Mouse (Mus musculus): ENCODE results near the gene Tuba1b. TPM values are rescaled to one million over a fixed set of nuclear protein-coding genes. Genes with fewer than 3 reads are reported as not detected.
"Not testable (repeated sequence)": the region's sequence is repeated elsewhere in the genome, so short reads cannot be mapped to it uniquely, and the experiment has no call there.

Gene Tuba1b
- 1,000 to 10,000 TPM; 1,107 to 1,135 TPM for total RNA-seq (2021)

DNA sequence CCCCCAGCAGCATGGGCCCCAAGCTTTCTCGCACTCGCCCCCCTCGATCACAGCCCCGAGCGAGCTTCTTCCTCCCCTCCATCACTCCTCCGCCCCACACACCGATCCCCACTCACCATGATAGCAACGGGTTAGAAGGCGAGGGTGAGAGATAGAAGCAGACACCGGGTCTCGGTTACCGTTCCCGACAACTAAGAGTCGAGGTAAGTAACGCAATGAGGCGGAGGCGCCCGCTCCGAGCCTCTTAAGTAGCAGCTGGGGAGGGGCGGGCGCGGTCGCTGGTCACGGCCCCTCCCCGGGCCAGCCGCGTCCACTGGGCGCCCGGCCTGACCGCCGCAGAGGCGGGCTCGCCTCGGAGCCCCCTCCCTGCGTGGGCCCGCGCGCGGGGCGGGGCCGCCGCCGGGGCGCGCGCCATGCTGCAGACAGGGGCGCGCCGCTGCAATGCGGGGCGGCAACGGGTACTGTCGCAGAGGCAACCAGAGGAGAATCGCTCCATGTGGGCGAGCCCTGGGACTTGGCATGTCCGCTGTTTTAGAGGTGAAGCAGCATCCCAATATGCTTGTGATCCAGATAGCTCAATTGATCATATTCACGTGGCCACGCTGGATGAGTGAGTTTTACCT is at the start of gene Tuba1b:
Gene Tuba1b, minus strand, starts transcription at position 349 of the 623 bp plus-strand sequence.
- DNase-seq = peak; percentile 94
- intact Hi-C loops (cut with DNase I) = no loop called here

DNA sequence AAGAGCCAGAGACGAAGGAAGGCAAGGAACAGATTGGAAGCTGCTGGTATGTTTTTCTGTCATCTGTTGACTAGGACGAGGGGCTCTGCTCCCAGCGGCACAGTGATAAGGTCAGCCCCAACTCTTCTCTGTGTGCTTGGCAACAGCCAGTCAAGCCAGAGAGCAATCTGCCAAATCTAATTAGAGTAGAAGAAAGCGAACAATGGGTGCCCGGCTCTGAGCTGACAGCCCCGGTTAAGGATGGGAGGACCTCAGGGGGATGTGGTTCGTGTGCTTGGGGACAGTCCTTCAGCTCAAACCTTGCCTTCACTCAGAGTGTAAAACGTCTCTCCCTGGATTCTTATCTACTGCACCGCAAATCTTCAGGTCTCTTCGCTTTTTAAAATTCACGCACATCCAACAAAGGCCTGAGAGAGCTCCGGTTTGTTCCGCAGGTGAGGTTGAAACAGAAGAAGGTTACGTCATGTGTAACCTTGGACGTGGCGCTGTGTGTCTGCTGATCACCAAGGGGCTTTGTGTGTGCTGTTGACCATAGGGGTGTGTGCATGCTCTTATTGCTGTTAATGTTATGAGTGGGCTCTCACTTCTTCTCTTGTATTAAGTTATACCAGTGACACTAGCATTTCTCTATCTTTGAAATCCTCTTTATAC is 49.2 kb upstream of the Tuba1b start:
- DNase-seq = peak; percentile 85
- intact Hi-C loops (cut with DNase I) = loop anchor here (2.0 kb wide), 1 partner anchor 31 kb away; the partner anchor contains the start of genes Gm49450 and Tuba1a

DNA sequence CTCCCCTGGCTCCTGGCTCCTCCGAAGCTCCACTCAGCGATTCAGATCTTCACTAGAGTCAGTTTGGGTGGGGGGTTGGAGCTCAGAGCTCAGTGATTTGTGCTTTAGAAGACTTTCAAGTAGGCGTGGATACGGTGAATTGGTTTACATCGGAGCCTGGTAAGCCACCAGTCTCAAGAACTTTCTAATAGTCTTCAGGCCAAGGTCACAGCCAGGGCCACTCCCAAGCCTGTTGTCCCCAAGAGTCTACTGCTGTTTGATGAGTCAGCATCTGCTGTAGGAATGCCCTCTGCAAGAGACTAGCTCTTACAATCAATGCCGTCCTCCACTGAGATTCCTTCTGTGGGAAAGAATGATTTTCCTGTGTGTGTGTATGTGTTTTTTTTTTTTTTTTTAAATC is 47.7 kb upstream of the Tuba1b start:
- intact Hi-C loops (cut with DNase I) = no loop called here
- DNase-seq = no peak

DNA sequence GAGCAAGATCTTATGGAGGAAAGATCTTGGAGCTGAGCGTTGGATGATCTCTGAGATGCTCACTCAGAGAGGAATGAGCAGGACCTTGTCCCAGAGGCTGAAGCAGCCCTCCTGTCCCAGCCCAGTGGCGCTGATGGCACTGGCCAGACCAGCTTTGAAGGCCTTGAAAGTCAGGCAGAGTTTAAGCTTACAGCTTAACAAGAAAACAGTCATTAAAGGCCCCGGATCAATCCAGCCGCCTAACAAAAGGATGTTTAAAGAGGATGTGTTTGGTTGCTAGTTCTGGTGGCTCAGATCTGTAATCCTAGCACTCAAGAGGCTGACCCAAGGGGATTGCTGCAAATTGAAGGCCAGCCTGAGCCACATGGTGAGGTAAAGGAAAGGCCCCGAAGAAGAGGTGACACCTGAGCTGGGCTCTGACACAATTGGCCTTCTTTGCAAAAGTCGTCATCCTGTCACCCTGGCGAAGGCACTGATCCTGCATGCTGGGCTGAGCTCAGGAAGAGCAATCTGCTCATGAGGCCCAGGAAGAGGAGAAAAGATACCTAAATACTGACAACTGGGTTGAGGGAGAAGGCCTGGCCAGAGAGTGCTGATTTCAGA is 45.7 kb upstream of the Tuba1b start:
- intact Hi-C loops (cut with DNase I) = no loop called here
- DNase-seq = no peak

DNA sequence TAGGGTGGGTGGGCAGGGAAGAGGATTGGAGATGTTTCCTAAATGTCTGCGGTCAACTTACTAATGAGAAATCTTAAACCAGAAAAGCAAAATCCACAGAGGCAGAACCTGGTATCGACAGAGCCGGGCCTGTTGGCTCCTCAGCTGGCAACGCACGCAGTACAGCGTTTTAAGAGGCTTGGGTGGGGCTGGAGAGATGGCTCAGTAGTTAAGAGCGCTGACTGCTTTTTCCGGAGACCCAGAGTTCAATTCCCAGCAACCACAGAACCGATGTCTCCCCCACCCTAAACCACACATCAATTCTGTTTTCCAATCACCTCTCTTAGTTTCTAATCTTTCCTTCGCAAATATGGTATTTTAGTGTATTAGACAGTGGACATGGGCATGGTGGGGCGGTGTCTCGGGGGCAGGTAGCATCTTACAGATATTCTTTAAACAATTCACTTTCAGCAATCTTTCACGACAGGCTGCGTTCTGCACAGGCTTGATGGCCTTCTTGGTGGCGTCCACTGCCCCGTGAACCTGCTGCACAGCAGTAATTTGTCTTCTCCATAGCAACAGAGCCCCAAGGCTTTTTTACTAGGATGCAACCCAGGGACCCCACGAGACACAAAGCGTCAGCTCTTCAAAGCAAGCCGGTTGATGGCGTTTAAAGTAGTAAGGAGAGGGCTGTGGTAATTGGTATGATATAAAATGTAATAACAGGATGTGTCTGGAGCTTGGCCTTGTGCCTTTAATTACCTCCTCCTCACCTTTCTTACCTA is 44.2 kb upstream of the Tuba1b start:
- no peak for DNase-seq
- intact Hi-C loops (cut with DNase I) = no loop called here

DNA sequence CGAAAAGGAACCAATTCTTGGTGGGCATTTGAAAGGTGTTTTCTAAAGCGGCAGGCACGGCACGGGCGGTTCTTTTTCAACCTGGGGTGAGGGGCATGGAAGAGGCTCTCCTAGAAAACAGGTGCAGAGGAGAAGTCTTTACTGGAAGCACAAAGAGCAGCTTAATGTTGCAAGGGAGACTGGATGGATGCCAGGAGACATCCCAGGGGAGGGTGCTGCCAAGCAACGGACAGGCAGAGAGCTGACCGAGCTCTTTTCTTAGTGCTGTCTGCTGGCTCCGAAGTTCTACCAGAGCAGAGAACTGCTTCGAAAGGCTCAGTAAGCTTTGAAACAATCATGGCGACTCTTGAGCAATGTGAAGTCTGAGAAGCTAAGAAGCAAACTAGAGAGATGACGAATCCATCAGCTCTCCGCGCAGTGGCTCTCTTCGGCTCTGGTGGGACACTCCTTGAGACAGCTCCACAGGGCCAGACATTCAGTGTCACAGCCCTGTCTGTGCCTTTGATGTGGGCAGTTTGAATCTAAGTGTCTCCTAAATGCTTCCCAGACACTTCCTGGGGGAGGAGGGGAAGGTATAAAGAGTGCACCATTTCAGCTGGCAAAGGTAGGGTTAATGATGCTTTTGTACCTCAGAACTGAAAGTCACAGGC is 43.5 kb upstream of the Tuba1b start:
- peak; percentile 98 for DNase-seq
- intact Hi-C loops (cut with DNase I) = no loop called here

DNA sequence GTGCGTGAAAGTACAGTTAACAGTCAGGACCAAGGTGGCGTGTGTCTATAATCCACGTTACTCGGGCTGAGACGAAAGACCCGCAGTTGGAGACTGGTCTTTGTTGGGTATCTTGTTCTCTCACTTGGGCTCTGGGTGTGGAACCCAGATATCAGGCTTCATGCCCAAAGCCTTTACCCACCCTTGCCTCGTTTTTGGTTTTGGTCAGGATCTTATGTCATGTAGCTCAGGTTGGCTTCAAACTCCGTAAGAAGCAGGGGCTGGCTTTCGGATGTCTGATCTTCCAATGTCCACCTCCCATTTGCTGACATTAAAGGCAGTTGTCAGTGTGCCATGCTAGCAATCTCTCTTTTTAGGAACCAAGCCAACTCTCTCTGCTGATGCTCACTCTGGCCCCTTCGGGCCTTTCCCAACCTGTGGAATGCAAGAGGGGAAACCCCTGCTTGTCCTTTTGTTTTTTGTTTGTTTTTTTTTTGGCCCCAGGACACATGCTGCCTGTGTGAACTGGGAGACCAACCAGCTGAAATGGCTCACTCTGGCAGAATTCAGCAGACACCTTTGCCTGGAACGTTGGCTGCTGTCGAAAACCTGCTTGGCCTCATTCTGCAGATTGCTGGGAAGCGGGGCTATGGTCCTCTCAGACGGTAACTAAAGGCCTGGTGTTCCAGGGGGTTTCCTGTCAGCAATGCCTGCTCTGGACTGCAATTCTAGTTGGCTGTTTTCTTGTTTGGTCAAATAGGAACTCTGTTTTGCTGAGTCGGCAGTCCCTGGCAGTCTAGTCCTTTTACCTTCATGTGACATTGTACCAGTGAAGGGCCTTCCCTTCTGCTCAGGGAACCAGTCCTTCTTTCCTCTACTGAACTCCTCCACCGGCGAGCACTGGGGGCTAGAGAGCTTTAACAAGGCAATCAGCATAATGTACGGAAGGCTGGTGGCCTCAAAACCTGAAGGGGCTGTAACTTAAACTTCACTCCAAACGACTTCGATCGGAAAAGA is 42.7 kb upstream of the Tuba1b start:
- DNase-seq = no peak
- intact Hi-C loops (cut with DNase I) = no loop called here

DNA sequence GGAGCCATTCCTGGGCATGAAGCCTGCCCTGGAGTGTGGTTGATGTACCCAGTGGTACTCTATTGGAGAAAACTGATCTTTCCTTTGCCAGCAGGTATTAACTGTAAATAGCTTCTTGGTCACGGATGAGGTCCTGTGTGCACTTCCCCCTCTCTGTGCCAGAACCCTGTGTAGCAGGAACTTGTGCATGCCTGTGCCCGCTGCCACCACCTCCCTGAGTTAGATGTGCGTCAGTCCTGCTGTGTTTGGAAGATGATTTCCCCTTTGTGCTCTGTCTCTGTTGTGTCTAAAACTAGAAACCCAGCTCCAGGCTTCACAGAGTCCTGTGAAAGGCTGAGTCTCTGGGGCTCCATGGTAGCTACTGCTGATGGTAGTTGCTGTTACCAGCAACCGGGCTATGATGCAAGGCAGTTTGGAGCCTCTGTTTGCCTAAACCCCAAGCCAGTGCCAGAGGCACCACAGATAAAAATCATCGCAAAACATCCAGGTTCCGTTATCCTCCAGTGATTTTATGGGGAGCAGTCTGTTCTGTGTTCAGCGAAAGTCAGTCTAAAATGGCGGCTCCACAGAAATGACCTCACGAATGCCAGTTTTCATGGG is 38.8 kb upstream of the Tuba1b start:
- intact Hi-C loops (cut with DNase I) = no loop called here
- no peak for DNase-seq

DNA sequence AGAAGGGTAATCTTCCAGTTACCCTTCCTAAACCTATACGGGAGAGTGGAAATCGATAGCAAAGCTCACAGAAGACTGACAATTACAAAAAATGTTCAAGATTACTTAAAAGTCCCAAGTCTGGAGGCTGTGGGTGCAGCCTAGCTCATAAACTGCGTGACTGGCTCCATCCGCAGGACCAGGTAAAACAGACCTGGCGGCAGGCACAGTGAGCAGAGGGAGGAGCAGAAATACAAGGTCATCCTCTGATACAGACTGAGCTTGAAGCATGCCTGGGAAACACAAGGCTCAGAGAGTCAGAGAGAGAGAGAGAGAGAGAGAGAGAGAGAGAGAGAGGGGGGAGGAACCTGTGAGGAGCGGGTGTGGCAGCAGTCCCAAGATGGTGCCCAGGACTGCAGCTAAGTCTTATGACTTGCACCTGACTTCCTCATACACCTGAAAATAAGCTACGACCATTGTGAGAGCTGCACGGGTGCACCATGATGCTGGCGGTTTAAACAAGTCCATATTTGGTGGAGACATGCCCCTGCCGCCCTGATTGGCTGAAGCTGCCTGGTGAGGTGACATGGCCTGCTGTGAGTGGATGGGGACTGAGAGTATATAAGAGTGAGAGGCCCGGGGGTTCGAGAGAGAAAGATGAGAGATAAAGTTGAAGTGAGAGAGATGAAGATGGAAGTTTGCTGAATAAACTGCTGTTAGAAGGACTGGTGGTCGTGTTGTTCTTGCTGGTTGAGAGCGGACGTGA is 37.4 kb upstream of the Tuba1b start:
- DNase-seq; intact Hi-C loops (cut with DNase I): not testable (repeated sequence)

DNA sequence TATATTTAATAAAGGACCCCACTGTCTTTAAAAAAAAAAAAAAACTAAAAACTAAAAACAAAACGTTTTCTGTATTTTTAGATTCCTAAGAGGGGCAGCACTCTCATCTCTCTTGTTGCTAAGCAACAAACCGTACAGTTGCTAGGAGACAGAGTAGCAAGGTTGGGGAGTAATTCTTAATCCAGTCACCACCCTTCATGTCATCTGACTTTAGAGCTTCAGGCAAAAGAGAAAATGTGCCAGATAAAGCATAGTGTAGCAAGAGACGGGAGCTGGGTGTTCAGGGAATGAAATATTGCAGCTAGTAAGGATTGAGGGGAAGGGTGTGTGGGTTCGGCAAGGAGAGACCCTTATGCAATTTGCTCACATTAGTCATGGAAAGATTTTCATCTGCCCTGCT is 36.7 kb upstream of the Tuba1b start:
- no peak for DNase-seq
- intact Hi-C loops (cut with DNase I) = no loop called here

DNA sequence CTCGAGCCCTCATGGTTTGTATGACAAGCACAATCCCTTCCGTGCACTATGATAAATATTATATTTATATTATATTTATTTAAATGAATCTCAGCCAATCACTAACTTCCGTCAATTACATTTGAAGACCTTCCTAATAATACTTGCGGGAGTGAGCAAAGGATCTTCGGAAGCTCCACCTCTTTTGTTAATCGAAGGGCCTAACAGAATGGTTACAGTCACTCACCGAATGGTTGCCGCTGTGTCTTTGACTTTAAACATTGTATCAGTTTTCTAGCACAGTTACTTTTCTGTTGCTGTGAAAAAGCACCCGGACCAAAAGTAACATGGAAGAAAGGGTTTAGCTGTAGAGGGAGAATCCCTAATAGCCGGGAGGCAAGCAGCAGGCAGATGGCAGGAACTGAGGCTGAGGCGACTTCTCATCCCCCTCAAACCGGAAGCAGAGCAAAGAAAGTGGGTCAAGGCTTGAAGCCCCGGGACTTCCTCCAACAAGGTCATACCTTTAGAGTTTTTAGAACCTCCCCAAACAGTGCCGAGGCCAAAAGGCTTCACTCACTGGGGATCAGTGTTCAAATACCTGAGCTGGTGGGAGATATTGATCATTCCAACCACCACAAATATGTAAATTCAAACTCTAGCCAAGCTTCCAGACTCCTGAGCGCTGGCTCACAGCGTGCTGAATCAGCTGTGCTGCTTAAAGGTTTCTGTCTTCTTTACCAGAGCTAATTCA is 35.2 kb upstream of the Tuba1b start:
- intact Hi-C loops (cut with DNase I) = no loop called here
- DNase-seq = no peak

DNA sequence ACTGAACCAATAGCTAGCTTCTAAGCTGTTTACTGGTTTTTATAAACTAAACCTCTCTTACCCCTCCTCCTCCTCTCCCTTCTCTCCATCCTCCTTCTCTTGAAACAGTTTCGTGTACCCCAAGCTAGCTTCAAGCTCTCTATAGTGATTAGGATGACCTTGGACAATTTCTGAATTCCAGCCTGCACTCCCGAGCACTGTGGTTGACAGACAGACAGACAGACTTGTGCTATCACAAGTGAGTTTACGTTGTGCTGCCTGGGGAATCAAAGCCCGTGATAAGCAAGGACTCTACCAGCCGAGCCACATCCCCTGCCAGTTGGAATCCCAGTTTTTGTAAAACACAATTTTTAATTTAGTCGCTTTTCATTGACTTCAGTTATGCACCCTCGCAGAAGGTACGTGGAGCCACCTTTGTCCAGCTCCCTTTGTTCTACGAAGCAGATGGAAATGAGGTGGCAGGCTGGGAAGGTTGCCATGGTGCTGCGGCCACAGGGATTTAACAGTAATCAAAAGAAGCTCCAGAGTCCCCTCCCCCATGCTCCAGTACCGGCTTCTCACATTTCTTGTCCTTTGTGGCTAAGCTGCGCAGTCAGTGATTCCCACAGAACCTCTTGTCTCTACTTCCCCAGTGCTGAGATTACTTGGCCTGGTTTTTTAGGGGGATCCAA is 34.5 kb upstream of the Tuba1b start:
- peak; percentile 95 for DNase-seq
- intact Hi-C loops (cut with DNase I) = no loop called here

DNA sequence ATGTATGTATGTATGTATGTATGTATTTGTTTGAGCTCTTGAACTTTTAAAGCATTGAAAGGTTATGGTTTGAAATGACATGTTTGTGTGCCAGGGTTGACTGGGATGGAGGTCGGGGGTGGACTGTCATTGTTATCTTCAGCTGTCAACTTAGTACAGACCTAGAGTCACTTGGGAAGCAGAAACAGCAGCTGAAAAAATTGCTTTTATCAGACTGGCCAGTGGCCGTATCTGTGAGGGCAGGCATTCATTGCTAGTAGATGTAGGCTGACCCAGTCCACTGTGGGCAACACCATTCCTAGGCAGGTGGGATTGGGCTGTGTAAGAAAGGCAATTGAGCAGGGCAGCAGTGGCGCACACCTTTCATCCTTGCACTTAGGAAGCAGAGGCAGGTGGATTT is 25.2 kb upstream of the Tuba1b start:
- no peak for DNase-seq
- intact Hi-C loops (cut with DNase I) = no loop called here

DNA sequence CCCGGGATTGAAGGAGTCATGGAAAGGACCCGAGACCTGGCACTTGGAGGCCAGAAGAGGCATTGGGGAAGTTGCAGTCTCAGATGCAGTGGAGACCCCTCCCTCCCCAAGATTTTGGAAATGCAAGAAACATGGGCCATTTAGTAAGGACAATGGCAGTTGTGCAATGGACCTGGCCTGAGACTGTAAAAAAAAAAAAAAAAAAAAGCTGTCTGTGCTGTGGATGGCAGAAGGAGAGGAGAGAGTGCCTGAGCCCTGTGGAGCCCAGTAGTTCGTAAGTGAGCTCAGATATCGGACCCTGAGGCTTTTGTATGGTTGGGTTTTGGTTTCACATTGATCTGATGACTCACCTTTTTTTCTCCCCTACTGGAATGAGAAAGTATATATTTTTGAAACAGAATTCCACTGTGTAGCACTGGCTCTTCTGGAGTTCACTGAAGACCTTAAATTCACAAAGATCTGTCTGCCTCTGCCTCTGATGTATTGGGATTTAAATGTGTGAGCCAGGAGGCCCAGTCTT is 24.6 kb upstream of the Tuba1b start:
- intact Hi-C loops (cut with DNase I) = no loop called here
- DNase-seq = no peak

DNA sequence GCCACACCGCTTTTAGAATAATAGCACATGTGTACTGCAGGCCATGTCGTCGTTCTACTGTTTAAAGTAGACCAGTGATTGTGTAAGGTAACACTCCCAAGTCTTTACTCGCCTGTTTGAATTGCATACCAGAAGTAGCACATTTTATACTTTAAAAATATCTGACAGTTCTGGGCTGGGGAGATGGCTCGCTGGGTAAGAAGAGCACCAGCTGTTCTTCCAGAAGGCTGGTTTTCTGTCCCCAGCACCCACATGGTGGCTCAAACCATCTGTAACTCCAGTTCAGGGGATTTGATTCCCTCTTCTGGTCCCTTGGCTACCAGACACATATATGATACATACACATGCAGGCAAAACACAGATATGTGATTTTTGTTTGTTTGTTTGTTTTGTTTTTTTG is 23.1 kb upstream of the Tuba1b start:
- intact Hi-C loops (cut with DNase I) = no loop called here
- no peak for DNase-seq

DNA sequence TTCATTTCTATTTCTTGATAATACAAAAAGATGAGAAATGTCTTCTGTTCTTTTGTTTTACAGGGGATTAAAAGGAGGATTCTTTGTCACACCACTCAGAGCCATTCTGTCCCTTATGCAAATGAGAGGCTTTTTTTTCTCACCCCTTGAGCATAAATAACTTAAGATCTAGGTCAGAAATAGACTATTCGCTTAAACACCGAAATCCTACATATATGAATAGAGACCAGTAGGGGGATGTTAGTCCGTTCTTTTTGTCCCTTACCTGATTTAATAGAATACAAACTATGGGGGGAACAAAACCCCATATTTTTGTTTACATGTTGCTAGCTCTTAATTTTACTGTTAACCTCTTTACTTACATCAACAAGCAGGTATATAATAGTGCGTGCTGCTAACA is 21.6 kb upstream of the Tuba1b start:
- intact Hi-C loops (cut with DNase I) = no loop called here
- DNase-seq = no peak

DNA sequence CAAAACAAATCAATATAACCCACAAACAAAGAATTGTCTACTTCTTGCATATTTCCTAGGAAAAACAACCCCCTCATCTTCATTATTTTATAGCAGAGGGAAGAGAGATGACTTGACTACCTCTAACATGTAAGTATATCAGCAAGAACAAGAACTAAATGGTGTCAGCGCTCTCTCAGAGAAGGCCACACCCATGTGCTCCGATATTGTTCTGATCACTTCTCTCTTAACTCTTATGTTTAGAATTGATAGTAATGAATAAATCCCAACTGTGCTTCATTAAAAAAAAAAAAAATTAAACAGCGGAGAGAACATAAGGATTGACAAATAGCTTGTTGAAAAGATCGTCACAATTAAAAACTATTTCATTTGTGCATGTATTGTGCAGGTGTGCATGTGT is 21.0 kb upstream of the Tuba1b start:
- intact Hi-C loops (cut with DNase I) = no loop called here
- DNase-seq = no peak
